ENCODE assay signal across 14 mouse cellular contexts in genomic region chr1:190189125-190189524, GRCm38 (mm10). TPM values are rescaled to one million over a fixed set of nuclear protein-coding genes. Genes with fewer than 3 reads are reported as not detected.
"Had no signal": no experiment of that assay in that cellular context is flagged by ENCODE, and none has a peak within 500 bp of the region (broad histone marks: within the 10 kb centered on the region; RNA-seq: fewer than 3 reads in every experiment).

No protein-coding gene starts in this region.

- H3K27ac ChIP-seq: limb, embryonic 15.5 days; liver, embryonic 12.5 days; midbrain, embryonic 10.5 days; stomach, postnatal 0 days had no signal

- H3K9ac ChIP-seq: limb, embryonic 15.5 days; liver, embryonic 12.5 days; lung, embryonic 14.5 days had no signal

- H3K4me2 ChIP-seq: limb, embryonic 15.5 days; liver, embryonic 12.5 days; lung, embryonic 14.5 days had no signal

- H3K27me3 ChIP-seq: liver, embryonic 12.5 days had no signal

- H3K36me3 ChIP-seq: limb, embryonic 15.5 days; liver, embryonic 12.5 days; midbrain, embryonic 10.5 days had no signal

- H3K4me1 ChIP-seq: liver, embryonic 12.5 days had no signal

- H3K4me3 ChIP-seq: limb, embryonic 15.5 days; liver, embryonic 12.5 days; midbrain, embryonic 10.5 days; myocyte had no signal

- DNase-seq: kidney, postnatal 36 days; layer of hippocampus, adult 9-11 months; layer of hippocampus, postnatal 36 days; lung, embryonic 14.5 days; lung, postnatal 10 days; lung, postnatal 4 days; right cerebral cortex, adult 18-20 months; thymus, postnatal 4 days had no signal

- ATAC-seq: liver, embryonic 12.5 days had no signal

- H3K9me3 ChIP-seq: limb, embryonic 15.5 days; liver, embryonic 12.5 days; midbrain, embryonic 10.5 days had no signal

RNA-seq across cellular contexts. Expression of gene Prox1, which starts 18.6 kb away (rescaled TPM):
- total RNA-seq: megakaryocyte, adult 5-6 weeks had no signal
